Comparison of ENCODE assay signal across 15 mouse cellular contexts in the genomic region with DNA sequence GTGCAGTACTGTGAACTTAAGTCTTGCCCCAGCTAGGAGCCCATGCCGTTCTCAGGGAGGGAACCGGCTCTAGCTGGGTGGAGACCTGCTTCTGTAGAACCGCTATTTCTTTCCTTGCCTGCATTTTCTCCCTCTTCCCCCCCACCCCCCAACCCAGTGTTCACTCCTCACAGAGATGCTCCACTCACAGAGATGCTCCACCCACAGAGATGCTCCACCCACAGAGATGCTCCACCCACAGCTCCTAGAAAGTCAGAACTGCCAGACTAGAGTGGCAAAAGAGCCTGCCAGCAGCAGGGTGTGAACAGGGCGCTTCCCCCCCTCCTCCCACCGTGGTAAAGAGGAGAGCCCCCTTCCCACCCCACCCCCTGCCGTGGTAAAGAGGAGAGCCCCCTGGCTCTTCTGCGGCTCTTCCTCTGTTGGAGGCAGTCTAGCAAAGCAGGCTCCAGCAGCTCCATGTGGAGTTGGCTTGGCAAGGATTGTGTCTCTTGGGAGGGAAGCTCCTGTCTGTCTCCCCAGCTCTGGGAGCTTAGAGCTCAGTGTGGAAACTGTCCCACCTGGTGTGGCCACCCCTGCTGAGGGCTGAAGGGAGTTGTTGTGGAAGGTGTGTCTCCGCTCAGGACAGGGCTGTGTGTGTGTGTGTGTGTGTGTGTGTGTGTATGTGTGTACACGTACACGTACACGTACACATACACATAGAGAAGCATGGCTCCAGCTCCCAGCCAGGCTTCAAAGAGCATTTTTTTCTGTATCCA. TPM values are rescaled to one million over a fixed set of nuclear protein-coding genes. Genes with fewer than 3 reads are reported as not detected.
DNase-seq lines count a peak whose midpoint lies in the region; ATAC-seq lines count a peak whose summit lies in the region.
"Had no signal": no experiment of that assay in that cellular context is flagged by ENCODE, and none has a peak within 500 bp of the region (broad histone marks: within the 10 kb centered on the region; RNA-seq: fewer than 3 reads in every experiment).

No protein-coding gene starts in this region.

- H3K36me3 ChIP-seq in heart, embryonic 15.5 days = peaks cover 32% of the 10 kb centered on the region
- peaks cover 60% of the 10 kb centered on the region for H3K36me3 ChIP-seq in intestine, embryonic 14.5 days (ENCODE audit: control insufficient read depth, insufficient read depth, low read length)

- no peaks in the 10 kb centered on the region for H3K9me3 ChIP-seq in heart, embryonic 15.5 days (replicated peaks)
- H3K9me3 ChIP-seq in intestine, embryonic 14.5 days (ENCODE audit: control insufficient read depth, low read length) = no peaks in the 10 kb centered on the region

- intact Hi-C loops in heart, postnatal 36 days (cut with DNase I) = no loop called here

- H3K4me3 ChIP-seq in heart, embryonic 15.5 days = no peak overlapping the region
- H3K4me3 ChIP-seq in intestine, embryonic 14.5 days (ENCODE audit: low read depth, low read length) = no peak overlapping the region
- H3K4me3 ChIP-seq: heart, adult 2 months; layer of hippocampus, adult 2 months had no signal

- H3K4me1 ChIP-seq in heart, embryonic 15.5 days (replicated peaks) = peaks cover 7% of the 10 kb centered on the region
- no peaks in the 10 kb centered on the region for H3K4me1 ChIP-seq in intestine, embryonic 14.5 days (replicated peaks; ENCODE audit: control insufficient read depth, insufficient read depth, low read length)

- DNase-seq in heart, postnatal 36 days = no peak
- DNase-seq in lung, postnatal 10 days = peak; percentile 77
- DNase-seq in lung, postnatal 36 days = no peak
- no peak for DNase-seq in intestine, embryonic 14.5 days (ENCODE audit: low spot score)
- no peak for DNase-seq in thymus, postnatal 25 days
- DNase-seq in thymus, adult 18-20 months = no peak
- DNase-seq in adrenal gland, postnatal 25 days = no peak
- DNase-seq: cerebellum, adult 8-10 months; kidney, adult 18-20 months; right cerebral cortex, postnatal 14 days had no signal

- WGBS in heart, embryonic 15.5 days = 73% methylated on average over 11 of the region's 11 CpGs
- 69% methylated on average over 11 of the region's 11 CpGs for WGBS in intestine, embryonic 14.5 days

- ATAC-seq in heart, embryonic 15.5 days (replicated peaks; ENCODE audit: insufficient number of reproducible peaks, insufficient read depth, low FRiP score, low read depth) = no peak
- 0 out of 2 replicates have a peak, but pooled peaks have one; percentile 14 for ATAC-seq in intestine, embryonic 14.5 days (replicated peaks; ENCODE audit: low FRiP score, low TSS enrichment, low read depth)

- H3K27me3 ChIP-seq in heart, embryonic 15.5 days = no peaks in the 10 kb centered on the region
- H3K27me3 ChIP-seq in intestine, embryonic 14.5 days (replicated peaks; ENCODE audit: control insufficient read depth, insufficient read depth, low read length) = no peaks in the 10 kb centered on the region
- H3K27me3 ChIP-seq: CH12.LX had no signal

- no peak overlapping the region for H3K4me2 ChIP-seq in heart, embryonic 15.5 days
- no peak overlapping the region for H3K4me2 ChIP-seq in intestine, embryonic 14.5 days (ENCODE audit: low read length)

- no peak overlapping the region for H3K9ac ChIP-seq in heart, embryonic 15.5 days
- no peak overlapping the region for H3K9ac ChIP-seq in intestine, embryonic 14.5 days (ENCODE audit: low read length)

- peak overlapping the region; percentile 33; the same call in 1 of the 2 replicates for H3K27ac ChIP-seq in heart, embryonic 15.5 days
- no peak overlapping the region for H3K27ac ChIP-seq in intestine, embryonic 14.5 days (ENCODE audit: low read depth)
- H3K27ac ChIP-seq: heart, adult 2 months; layer of hippocampus, adult 2 months; macrophage had no signal

RNA-seq across cellular contexts. Expression of a gene that starts 41.9 kb away (rescaled TPM):
- 24.1 and 25.1 TPM in 2 replicates for polyA plus RNA-seq in heart, embryonic 15.5 days (2015; fragmentation: Nextera tagmentation; extraction: Ambion mirVana)
- 100 to 1,000 TPM; 113 to 124 TPM for total RNA-seq in heart, postnatal 36 days (2021)
- polyA plus RNA-seq in intestine, embryonic 14.5 days (2014; fragmentation: Nextera tagmentation; extraction: Ambion mirVana) = 15.5 and 15.8 TPM in 2 replicates
- 221 and 247 TPM in 2 replicates for total RNA-seq in adrenal gland, postnatal 25 days (2021)
